Mouse (Mus musculus) MEL (cell line): ENCODE results near the gene Nfkbil1. TPM values are rescaled to one million over a fixed set of nuclear protein-coding genes. Genes with fewer than 3 reads are reported as not detected.

Source experiments
- DNase-seq: peaks from one replicate; pipeline ENCODE4 v3.0.0; 2011; ENCODE audit warnings: low read depth, low spot score
- H3K27ac ChIP-seq: 2 replicates; pipeline ENCODE4 v1.5.1; 2012; ENCODE audit warnings: low read depth, mild to moderate bottlenecking, control low read depth, low read length, moderate library complexity; ENCODE audit not compliant: control insufficient read depth
- H3K27me3 ChIP-seq, 2 experiments: fragments of 150-350 bp in 1 of 2; sonication (generic) in 1 of 2; 2 replicates each; pipeline ENCODE4 v1.6.1; 2012; ENCODE audit warnings: low read length in 2 of 2, mild to moderate bottlenecking in 2 of 2, improper control_type of control experiment in 1 of 2, moderate library complexity in 1 of 2; ENCODE audit not compliant: insufficient read depth in 2 of 2, control insufficient read depth in 1 of 2
- H3K36me3 ChIP-seq, 2 experiments: 2 replicates each; pipeline ENCODE4 v1.6.1; 2012 to 2014; ENCODE audit warnings: low read length in 2 of 2, improper control_type of control experiment in 1 of 2, inconsistent platforms in 1 of 2, mild to moderate bottlenecking in 1 of 2; ENCODE audit not compliant: insufficient read depth in 2 of 2, control insufficient read depth in 1 of 2
- H3K4me1 ChIP-seq, 2 experiments: fragments of 150-350 bp in 1 of 2; sonication (generic) in 1 of 2; 2 replicates each; pipeline ENCODE4 v1.6.1; 2012; ENCODE audit warnings: low read length in 2 of 2, improper control_type of control experiment in 1 of 2, mild to moderate bottlenecking in 1 of 2; ENCODE audit not compliant: insufficient read depth in 2 of 2, control insufficient read depth in 1 of 2
- H3K4me3 ChIP-seq, 2 experiments: fragments of 150-350 bp in 1 of 2; sonication (generic) in 1 of 2; 2 replicates each; pipeline ENCODE4 v1.5.1; 2012; ENCODE audit warnings: low read depth in 2 of 2, low read length in 2 of 2, mild to moderate bottlenecking in 2 of 2, moderate library complexity in 2 of 2, control low read depth in 1 of 2, improper control_type of control experiment in 1 of 2; ENCODE audit not compliant: control insufficient read depth in 1 of 2, insufficient read depth in 1 of 2
- H3K79me2 ChIP-seq: 2 replicates; pipeline ENCODE4 v1.6.1; 2012; ENCODE audit warnings: mild to moderate bottlenecking, low read length, moderate library complexity; ENCODE audit not compliant: control insufficient read depth, poor library complexity, insufficient read depth
- H3K9ac ChIP-seq: 2 replicates; pipeline ENCODE4 v1.6.1; 2012; ENCODE audit warnings: low read depth, mild to moderate bottlenecking, control low read depth, low read length, moderate library complexity; ENCODE audit not compliant: control insufficient read depth, poor library complexity, severe bottlenecking
- H3K9me3 ChIP-seq: fragments of 150-350 bp; sonication (generic); replicated peaks from 2 replicates; pipeline ENCODE4 v1.6.1; 2012; ENCODE audit warnings: mild to moderate bottlenecking, low read length, improper control_type of control experiment, moderate library complexity; ENCODE audit not compliant: insufficient read depth
- BHLHE40 ChIP-seq: IDR thresholded peaks from 2 replicates; pipeline ENCODE4 v1.6.1; 2012; ENCODE audit warnings: low read depth, mild to moderate bottlenecking, inconsistent platforms, low read length, improper control_type of control experiment, borderline replicate concordance
- CHD1 ChIP-seq: IDR thresholded peaks from 2 replicates; pipeline ENCODE4 v1.6.1; 2012; ENCODE audit warnings: low read depth, mild to moderate bottlenecking, inconsistent platforms, low read length, improper control_type of control experiment
- CHD2 ChIP-seq: IDR thresholded peaks from 2 replicates; pipeline ENCODE4 v1.6.1; 2011; ENCODE audit warnings: low read length, improper control_type of control experiment
- CTCF ChIP-seq, 3 experiments: IDR thresholded peaks in 2 of 3; conservative IDR thresholded peaks in 1 of 3; 2 replicates each; pipeline ENCODE4 v1.5.1; 2011 to 2012; ENCODE audit warnings: low read length in 3 of 3, low read depth in 2 of 3, mild to moderate bottlenecking in 2 of 3, improper control_type of control experiment in 1 of 3, inconsistent platforms in 1 of 3, mixed read lengths in 1 of 3, moderate library complexity in 1 of 3; ENCODE audit not compliant: control insufficient read depth in 1 of 3, insufficient read depth in 1 of 3, poor library complexity in 1 of 3, severe bottlenecking in 1 of 3
- ETS1 ChIP-seq: IDR thresholded peaks from 2 replicates; pipeline ENCODE4 v1.6.1; 2012; ENCODE audit warnings: low read depth, mild to moderate bottlenecking, inconsistent platforms, low read length, improper control_type of control experiment, moderate library complexity
- GATA1 ChIP-seq: IDR thresholded peaks from 2 replicates; pipeline ENCODE4 v1.6.1; 2011; ENCODE audit warnings: low read depth, low read length, improper control_type of control experiment
- HCFC1 ChIP-seq: IDR thresholded peaks from 2 replicates; pipeline ENCODE4 v1.6.1; 2012; ENCODE audit warnings: low read depth, mild to moderate bottlenecking, inconsistent platforms, low read length, improper control_type of control experiment, moderate library complexity
- MAFK ChIP-seq: IDR thresholded peaks from 2 replicates; pipeline ENCODE4 v1.6.1; 2011; ENCODE audit warnings: low read depth, mild to moderate bottlenecking, low read length, improper control_type of control experiment, borderline replicate concordance
- MAX ChIP-seq: IDR thresholded peaks from 2 replicates; pipeline ENCODE4 v1.6.1; 2011; ENCODE audit warnings: low read length, improper control_type of control experiment
- MEF2A ChIP-seq: IDR thresholded peaks from 2 replicates; pipeline ENCODE4 v1.6.1; 2014; ENCODE audit warnings: low read depth, mild to moderate bottlenecking, inconsistent platforms, low read length, improper control_type of control experiment; ENCODE audit not compliant: poor library complexity, insufficient replicate concordance, severe bottlenecking; ENCODE audit errors: extremely low read depth
- MXI1 ChIP-seq: IDR thresholded peaks from 2 replicates; pipeline ENCODE4 v1.6.1; 2011; ENCODE audit warnings: mild to moderate bottlenecking, low read depth, low read length, improper control_type of control experiment
- MYB ChIP-seq: IDR thresholded peaks from 2 replicates; pipeline ENCODE4 v1.6.1; 2011; ENCODE audit warnings: mild to moderate bottlenecking, low read depth, low read length, improper control_type of control experiment
- NRF1 ChIP-seq: IDR thresholded peaks from 2 replicates; pipeline ENCODE4 v1.6.1; 2014; ENCODE audit warnings: low read depth, mild to moderate bottlenecking, inconsistent platforms, low read length, improper control_type of control experiment, moderate library complexity; ENCODE audit not compliant: poor library complexity, insufficient read depth, severe bottlenecking
- POLR2A ChIP-seq, 2 experiments: IDR thresholded peaks; 2 replicates each; pipeline ENCODE4 v1.6.1; 2011 to 2012; ENCODE audit warnings: low read length in 2 of 2, mild to moderate bottlenecking in 2 of 2, control low read depth in 1 of 2, improper control_type of control experiment in 1 of 2, low read depth in 1 of 2, moderate library complexity in 1 of 2; ENCODE audit not compliant: control insufficient read depth in 1 of 2, insufficient read depth in 1 of 2, poor library complexity in 1 of 2
- POLR2AphosphoS2 ChIP-seq: IDR thresholded peaks from 2 replicates; pipeline ENCODE4 v1.6.1; 2011; ENCODE audit warnings: low read length, improper control_type of control experiment
- RAD21 ChIP-seq: IDR thresholded peaks from 2 replicates; pipeline ENCODE4 v1.6.1; 2011; ENCODE audit warnings: mild to moderate bottlenecking, low read depth, low read length, improper control_type of control experiment
- SIN3A ChIP-seq: IDR thresholded peaks from 2 replicates; pipeline ENCODE4 v1.6.1; 2012; ENCODE audit warnings: low read length, improper control_type of control experiment, inconsistent platforms
- SMC3 ChIP-seq: IDR thresholded peaks from 2 replicates; pipeline ENCODE4 v1.6.1; 2011; ENCODE audit warnings: low read depth, low read length, improper control_type of control experiment
- TAL1 ChIP-seq: IDR thresholded peaks from 2 replicates; pipeline ENCODE4 v1.6.1; 2012; ENCODE audit warnings: mild to moderate bottlenecking, inconsistent platforms, low read length, moderate library complexity, mixed read lengths
- TBP ChIP-seq: IDR thresholded peaks from 2 replicates; pipeline ENCODE4 v1.8.0; 2011; ENCODE audit warnings: low read depth, low read length, improper control_type of control experiment
- TCF12 ChIP-seq: IDR thresholded peaks from 2 replicates; pipeline ENCODE4 v1.6.1; 2014; ENCODE audit warnings: low read depth, mild to moderate bottlenecking, inconsistent platforms, low read length, improper control_type of control experiment, moderate library complexity
- UBTF ChIP-seq: IDR thresholded peaks from 2 replicates; pipeline ENCODE4 v1.6.1; 2012; ENCODE audit warnings: low read depth, mild to moderate bottlenecking, inconsistent platforms, low read length, improper control_type of control experiment, moderate library complexity, borderline replicate concordance; ENCODE audit not compliant: insufficient read depth
- USF1 ChIP-seq: IDR thresholded peaks from 2 replicates; pipeline ENCODE4 v1.6.1; 2014; ENCODE audit warnings: low read depth, mild to moderate bottlenecking, inconsistent platforms, low read length, improper control_type of control experiment, moderate library complexity
- ZC3H11A ChIP-seq: IDR thresholded peaks from 2 replicates; pipeline ENCODE4 v1.6.1; 2012; ENCODE audit warnings: low read depth, mild to moderate bottlenecking, inconsistent platforms, low read length, improper control_type of control experiment
- ZKSCAN1 ChIP-seq: IDR thresholded peaks from 2 replicates; pipeline ENCODE4 v1.6.1; 2012; ENCODE audit warnings: low read depth, mild to moderate bottlenecking, inconsistent platforms, low read length, improper control_type of control experiment, moderate library complexity
- polyA plus RNA-seq, 2 experiments: library from polyadenylated mRNA; stranded (reverse) in 1 of 2; unstranded in 1 of 2; fragments of >175 nt in 1 of 2; fragments of >200 nt in 1 of 2; gene quantifications; 2 replicates each; pipeline versions ENCODE4 v1.2.1 to v1.2.4; 2012; ENCODE audit warnings: low replicate concordance in 2 of 2, low read depth in 1 of 2; ENCODE audit not compliant: insufficient read length in 2 of 2, insufficient read depth in 1 of 2, missing spikeins in 1 of 2
- total RNA-seq: library from RNA; depleted of rRNA; stranded (reverse); fragments of 300-350 nt; gene quantifications from 2 replicates; pipeline ENCODE4 v1.2.3, GENCODE M21; 2012

Gene Nfkbil1
- total and polyA plus RNA-seq, 3 experiments, result 10.3 to 26.0 TPM; not detected in 1

DNA sequence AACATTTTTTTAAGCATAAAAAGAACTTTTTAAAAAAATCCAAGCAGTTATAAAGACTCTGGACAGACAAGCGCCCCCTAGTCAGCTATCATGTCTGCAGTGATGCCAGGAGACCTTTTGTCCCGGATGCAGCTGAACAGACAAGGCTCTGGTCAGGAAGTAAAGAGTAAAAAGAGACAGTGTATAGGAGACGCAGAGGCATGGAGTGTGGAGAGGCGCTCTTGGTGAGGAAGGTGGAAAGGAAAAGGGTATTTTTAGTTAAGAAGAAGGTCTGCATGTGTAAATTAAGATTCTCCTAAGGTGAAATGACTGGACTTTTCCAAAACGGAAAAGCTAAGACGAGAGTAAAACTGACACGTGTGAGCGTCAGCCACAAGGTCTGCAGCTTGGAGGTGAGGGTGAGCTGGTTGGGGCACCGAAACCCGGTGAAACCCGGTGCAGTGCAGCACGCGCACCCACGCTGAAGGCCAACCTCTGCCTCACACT lies 9.0 kb downstream of the Nfkbil1 start:
- Histone ChIP-seq H3K36me3 (peaks cover 0 to 14% of the 10 kb centered on the region in 2 experiments; a peak in 2 of 4 replicates), H3K27ac (no peak overlapping the region), H3K4me3 (no peak overlapping the region), H3K27me3 (no peaks in the 10 kb centered on the region), H3K79me2 (peaks cover 10% of the 10 kb centered on the region), H3K4me1 (no peaks in the 10 kb centered on the region), H3K9me3 (no peaks in the 10 kb centered on the region), H3K9ac (no peak overlapping the region)
- TF ChIP-seq CTCF (IDR thresholded peaks at IDR 0.05 in 2 of 3, conservative IDR thresholded peaks at IDR 0.05 in 1 of 3; ENCODE audit: control insufficient read depth in 1 of 3, insufficient read depth in 1 of 3, low read depth in 2 of 3, low read length in 3 of 3, poor library complexity in 1 of 3, severe bottlenecking in 1 of 3) (peak in 1 of 3 experiments; percentile 19; a peak in 1 of 6 replicates), ETS1 (no peak)
- no peak for DNase-seq

DNA sequence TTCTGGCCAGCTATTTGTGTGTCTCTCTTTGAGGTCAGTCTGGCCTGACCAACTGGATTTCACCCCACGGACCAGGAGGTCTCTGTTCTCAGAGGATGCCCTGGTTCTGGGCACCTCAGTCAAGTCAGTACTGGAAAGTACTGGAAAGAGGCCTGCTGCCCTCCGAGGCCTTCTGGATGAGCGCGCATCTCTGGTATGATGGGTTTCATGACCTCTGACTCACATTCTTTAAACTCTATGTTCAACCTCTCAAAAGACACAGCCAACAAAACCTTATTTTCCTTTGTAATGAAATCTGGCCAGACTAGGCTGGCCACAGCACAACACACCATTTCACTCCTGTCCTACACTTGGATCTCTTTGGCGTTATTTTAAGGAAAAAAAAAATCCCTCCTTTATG lies 10.1 kb downstream of the Nfkbil1 start:
- TF ChIP-seq RAD21, result no peak
- no peak for TF ChIP-seq TBP
- TF ChIP-seq UBTF, result no peak
- no peak for TF ChIP-seq USF1
- no peak for TF ChIP-seq CHD1
- TF ChIP-seq SIN3A, result no peak
- TF ChIP-seq POLR2AphosphoS2, result no peak
- no peak for TF ChIP-seq MXI1
- TF ChIP-seq MAX, result no peak
- TF ChIP-seq TCF12, result no peak
- DNase-seq, result no peak
- Histone ChIP-seq H3K27me3 (no peaks in the 10 kb centered on the region), H3K4me3 (no peak overlapping the region), H3K9ac (no peak overlapping the region), H3K4me1 (peaks cover 0 to 1% of the 10 kb centered on the region in 2 experiments; a peak in 2 of 4 replicates), H3K27ac (no peak overlapping the region), H3K9me3 (no peaks in the 10 kb centered on the region), H3K79me2 (peaks cover 1% of the 10 kb centered on the region; the same call in 1 of the 2 replicates), H3K36me3 (peaks cover under 1 to 9% of the 10 kb centered on the region in 2 experiments; a peak in 3 of 4 replicates)

DNA sequence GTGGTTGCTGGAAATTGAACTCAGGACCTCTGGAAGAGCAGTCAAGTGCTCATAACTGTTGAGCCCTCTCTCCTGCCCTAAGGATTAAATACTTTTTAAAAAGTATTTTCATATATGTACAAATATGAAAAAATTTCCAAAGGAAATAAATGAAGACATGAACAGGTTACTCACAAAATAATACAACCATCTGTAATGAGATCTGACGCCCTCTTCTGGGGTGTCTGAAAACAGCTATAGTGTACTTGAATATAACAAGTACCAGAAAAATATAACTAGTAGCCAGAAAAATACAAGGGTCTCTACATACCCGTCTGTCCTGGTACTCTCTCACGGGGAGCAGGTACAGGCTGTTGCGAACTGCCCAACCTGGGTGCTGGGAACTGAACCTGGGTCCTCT lies 11.0 kb downstream of the Nfkbil1 start:
- no peaks in the 10 kb centered on the region for H3K27me3 ChIP-seq
- H3K4me1 ChIP-seq, result peaks cover 2 to 9% of the 10 kb centered on the region in 2 experiments
- peaks cover 7 to 9% of the 10 kb centered on the region in 2 experiments for H3K36me3 ChIP-seq
- H3K79me2 ChIP-seq, result peaks cover 1% of the 10 kb centered on the region; the same call in 1 of the 2 replicates
- H3K9ac ChIP-seq, result no peak overlapping the region
- H3K9me3 ChIP-seq, result no peaks in the 10 kb centered on the region
- no peak overlapping the region for H3K27ac ChIP-seq
- no peak overlapping the region for H3K4me3 ChIP-seq
- no peak for DNase-seq
- TF ChIP-seq MAFK (no peak), SIN3A (no peak), GATA1 (no peak), HCFC1 (no peak), CHD2 (no peak), ZKSCAN1 (no peak), TCF12 (no peak), TAL1 (no peak), USF1 (no peak), NRF1 (no peak), MEF2A (no peak), SMC3 (peak; percentile 62), POLR2A (IDR thresholded peaks at IDR 0.05; ENCODE audit: control insufficient read depth in 1 of 2, insufficient read depth in 1 of 2, low read depth in 1 of 2, low read length in 2 of 2, poor library complexity in 1 of 2) (no peak), BHLHE40 (no peak), CTCF (IDR thresholded peaks at IDR 0.05 in 2 of 3, conservative IDR thresholded peaks at IDR 0.05 in 1 of 3; ENCODE audit: control insufficient read depth in 1 of 3, insufficient read depth in 1 of 3, low read depth in 2 of 3, low read length in 3 of 3, poor library complexity in 1 of 3, severe bottlenecking in 1 of 3) (peak in 1 of 3 experiments; percentile 46; a peak in 3 of 6 replicates), ZC3H11A (peak; percentile 37), MYB (no peak)
